Mouse (Mus musculus) v-Abl transformed pro-B cells (cell line): ENCODE data around the gene Ppm1h.

ENCODE experiments used
- in situ Hi-C, 2 experiments: fragments of 400-800 bp; cut with MboI; formaldehyde crosslinking; loops; one replicate each; pipeline ENCODE4 v1.15.1; 2025; ENCODE audit not compliant: unreplicated experiment in 2 of 2

Ppm1h gene

DNA sequence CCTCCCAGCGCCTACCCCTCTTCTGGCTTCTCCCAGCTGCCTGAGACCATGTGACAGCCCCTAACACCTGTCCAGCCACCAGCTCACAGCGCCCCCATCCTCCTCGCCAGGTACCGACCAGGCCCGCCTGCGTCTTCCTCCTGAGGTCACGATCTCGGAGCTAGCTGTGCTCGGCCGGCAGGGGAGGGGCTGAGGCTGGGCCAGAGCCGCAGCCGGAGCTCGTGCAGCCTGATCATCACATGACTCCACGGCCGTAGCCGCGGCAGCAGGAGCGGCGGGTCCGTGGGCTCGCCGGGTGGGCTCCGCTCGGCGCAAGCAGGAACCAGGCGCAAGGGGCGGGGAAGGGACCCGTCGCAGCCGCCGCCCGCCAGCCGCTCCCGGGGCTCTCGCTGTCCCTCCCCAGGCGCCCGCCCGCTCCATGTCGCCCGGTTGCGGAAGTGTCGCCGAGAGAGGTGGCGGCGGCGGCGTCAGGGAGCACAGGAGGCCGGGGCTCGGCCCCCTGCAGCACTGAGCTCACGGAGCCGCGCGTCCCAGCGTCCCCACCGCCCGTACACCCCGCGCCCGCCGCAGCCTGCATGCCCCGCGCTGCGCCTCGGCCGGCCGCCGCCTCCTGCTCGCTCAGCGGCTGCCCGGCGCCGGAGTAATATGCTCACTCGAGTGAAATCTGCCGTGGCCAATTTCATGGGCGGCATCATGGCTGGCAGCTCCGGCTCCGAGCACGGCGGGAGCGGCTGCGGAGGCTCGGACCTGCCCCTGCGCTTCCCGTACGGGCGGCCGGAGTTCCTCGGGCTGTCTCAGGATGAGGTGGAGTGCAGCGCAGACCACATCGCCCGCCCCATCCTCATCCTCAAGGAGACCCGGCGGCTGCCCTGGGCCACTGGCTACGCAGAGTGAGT is at the start of gene Ppm1h:
Gene Ppm1h, plus strand, starts transcription at position 222 of the 896 bp plus-strand sequence.
- in situ Hi-C loops = no loop called here

GRCm38 (mm10) chr10:122629003-122629402 is 49.6 kb upstream of the Ppm1h start:
- in situ Hi-C loops = no loop called here

- in situ Hi-C loops = no loop called here
These were observed 38.7 kb upstream of the Ppm1h start for GRCm38 (mm10) chr10:122639879-122640278.

GRCm38 (mm10) chr10:122641263-122641795 is 37.2 kb upstream of the Ppm1h start:
- in situ Hi-C loops = no loop called here

- in situ Hi-C loops = no loop called here
These were observed 36.4 kb upstream of the Ppm1h start for GRCm38 (mm10) chr10:122642125-122642524.

- in situ Hi-C loops = no loop called here
These were observed 26.6 kb upstream of the Ppm1h start for GRCm38 (mm10) chr10:122651932-122652331.

GRCm38 (mm10) chr10:122652578-122652977 is 26.0 kb upstream of the Ppm1h start:
- in situ Hi-C loops = no loop called here

DNA sequence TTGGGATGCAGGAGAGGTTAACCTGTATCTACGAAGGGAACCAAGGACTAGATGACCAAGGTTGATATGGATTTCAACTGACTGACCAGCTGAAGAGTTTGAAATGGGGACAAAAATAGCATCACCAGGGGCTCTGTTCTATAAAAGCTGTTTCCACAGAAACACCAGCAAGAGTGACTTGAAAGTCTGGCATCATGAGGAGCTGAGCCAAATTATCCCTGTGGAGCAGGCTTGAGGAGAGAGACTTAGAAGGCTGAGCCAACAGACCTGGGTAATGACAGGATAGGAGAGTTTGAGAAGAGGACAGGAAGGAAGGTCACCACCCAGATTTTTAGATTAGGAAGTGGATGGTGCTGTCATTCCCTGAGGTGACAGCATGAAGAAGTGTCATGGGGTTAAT is 12.9 kb upstream of the Ppm1h start:
- in situ Hi-C loops = no loop called here

- in situ Hi-C loops = no loop called here
These were observed 7.3 kb upstream of the Ppm1h start for GRCm38 (mm10) chr10:122671253-122671652.

DNA sequence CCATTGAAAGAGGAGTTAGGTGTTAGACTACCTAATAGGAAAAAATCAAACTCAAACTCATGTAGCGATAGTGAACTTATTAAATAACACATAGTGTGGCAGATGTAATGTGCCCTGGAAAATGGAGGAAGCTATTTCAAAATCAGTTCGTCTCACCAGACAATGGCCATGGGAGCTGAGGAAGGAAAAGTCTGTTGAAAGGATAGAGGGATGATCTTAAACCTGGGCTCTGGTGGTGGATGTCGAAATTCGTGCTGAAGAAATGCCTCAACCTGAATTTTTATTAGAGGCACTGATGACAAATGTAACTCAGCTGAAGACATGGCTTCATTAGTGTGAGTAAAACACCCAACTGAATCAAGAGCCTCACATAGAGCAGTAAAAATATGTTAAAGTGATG is 6.5 kb upstream of the Ppm1h start:
- in situ Hi-C loops = no loop called here

- in situ Hi-C loops = no loop called here
These were observed 979 bp downstream of the Ppm1h start for GRCm38 (mm10) chr10:122679437-122680045.

- in situ Hi-C loops = no loop called here
These were observed 2.0 kb downstream of the Ppm1h start for GRCm38 (mm10) chr10:122680387-122681084.

- in situ Hi-C loops = no loop called here
These were observed 2.5 kb downstream of the Ppm1h start for GRCm38 (mm10) chr10:122681085-122681408.

DNA sequence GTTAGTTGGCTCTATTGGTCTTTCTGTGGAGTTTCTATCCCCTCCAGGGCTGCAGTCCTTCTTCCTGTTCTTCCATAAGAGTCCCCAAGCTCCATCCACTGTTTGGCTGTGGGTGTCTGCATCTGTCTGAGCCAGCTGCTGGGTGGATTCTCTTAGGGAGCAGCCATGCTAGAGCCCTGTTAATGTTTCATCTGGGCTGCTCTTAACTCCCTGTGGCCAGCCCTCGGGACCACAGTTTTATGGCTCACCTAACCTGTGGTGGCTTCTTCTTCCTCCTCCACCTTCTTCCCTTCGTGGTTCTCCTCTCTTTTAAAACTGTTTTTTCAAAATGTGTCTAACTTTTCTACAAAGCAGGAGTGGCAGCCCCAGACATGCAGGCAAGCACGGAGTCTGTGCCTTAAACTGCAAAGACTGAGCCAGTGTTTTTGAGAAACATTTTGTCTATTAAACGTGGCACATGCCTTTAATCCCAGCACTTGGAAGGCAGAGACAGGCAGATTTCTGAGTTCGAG is 5.3 kb downstream of the Ppm1h start:
- in situ Hi-C loops = no loop called here

DNA sequence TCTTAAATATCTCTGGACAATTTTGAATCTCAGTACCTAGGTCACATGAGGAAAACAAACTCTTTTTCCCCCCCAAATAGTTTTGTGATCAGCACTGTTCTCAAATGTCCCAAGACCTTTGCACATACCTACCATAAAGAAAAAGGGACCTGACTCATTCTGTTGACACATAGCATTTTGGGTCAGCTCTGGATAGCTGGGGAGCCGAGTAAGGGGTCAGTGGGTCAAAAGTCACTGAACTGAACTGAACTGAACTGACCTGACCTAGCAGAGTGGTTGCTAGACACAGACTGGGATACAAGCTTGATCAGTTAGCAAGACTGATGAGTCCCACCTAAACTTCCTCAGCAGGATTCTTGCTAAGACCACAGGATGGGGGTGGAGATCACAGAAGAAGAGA is 6.7 kb downstream of the Ppm1h start:
- in situ Hi-C loops = no loop called here

GRCm38 (mm10) chr10:122685836-122686531 is 7.4 kb downstream of the Ppm1h start:
- in situ Hi-C loops = no loop called here

GRCm38 (mm10) chr10:122690698-122691097 is 12.1 kb downstream of the Ppm1h start:
- in situ Hi-C loops = no loop called here

DNA sequence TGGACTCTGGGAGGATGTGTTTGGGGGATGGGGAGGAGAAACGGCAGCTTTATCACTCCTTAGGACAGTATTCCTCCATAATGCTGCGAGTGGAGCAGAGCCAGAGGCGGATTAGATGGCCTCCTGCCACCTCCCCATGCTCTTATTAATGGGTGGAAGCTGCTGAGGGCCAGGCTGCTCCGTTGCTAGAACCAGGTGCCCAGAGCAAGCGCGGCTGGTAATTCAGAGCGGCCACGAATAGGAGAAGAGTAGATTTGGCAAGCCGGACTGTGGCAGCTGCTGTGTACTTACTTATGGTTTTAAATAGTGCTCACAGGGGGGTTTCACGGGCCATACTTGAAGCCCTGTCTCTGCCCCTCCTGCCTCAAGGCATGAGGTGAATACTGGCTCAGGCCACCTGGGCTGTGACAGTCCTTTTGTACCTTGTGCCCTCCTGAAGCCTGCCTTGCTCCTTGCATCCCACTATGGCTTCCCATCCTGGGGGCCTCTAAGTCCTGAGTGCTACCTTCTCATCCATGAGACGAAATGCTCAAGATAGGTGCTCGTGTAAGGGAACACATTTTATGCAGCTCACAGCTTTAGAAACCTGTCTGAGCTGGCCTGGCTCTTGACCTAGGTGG is 14.7 kb downstream of the Ppm1h start:
- in situ Hi-C loops = no loop called here

DNA sequence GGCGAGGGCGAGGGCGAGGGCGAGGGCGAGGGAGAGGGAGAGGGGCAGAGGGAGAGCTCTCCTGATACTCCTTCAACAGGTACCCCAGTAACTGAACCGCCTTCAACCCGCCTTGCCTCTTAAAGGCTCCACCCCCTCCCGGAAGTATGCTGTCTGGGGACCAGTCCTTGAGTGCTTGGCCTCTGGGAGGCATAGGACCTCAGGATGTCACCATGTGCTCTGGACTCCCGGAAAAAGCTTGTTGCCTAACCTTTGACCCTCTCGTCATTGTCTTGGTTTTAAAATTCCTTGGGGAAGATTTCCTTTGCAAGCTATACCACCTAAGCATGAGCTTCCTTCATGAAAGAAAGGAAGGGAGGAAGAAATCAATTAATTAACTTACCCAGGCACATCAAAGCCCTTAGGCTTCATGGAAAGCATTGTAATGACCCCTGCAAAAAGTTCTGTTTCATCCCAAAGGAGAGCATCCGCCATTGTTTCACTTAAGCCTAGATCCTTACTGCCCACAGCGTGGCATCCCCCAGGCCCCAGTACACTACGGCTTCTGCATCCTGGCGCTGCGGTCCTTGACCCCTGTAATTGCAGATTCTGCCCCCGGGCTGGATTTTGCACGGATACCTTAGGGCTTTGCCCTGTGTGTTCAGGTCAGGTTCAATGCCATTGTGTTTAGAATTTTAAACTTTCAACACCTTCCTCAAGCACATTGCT is 15.5 kb downstream of the Ppm1h start:
- in situ Hi-C loops = no loop called here
